Mouse (Mus musculus): ENCODE data around the gene Kif17. TPM values are rescaled to one million over a fixed set of nuclear protein-coding genes. Genes with fewer than 3 reads are reported as not detected.

The Kif17 gene
- total RNA-seq, 1 experiment: 0.40 TPM

DNA sequence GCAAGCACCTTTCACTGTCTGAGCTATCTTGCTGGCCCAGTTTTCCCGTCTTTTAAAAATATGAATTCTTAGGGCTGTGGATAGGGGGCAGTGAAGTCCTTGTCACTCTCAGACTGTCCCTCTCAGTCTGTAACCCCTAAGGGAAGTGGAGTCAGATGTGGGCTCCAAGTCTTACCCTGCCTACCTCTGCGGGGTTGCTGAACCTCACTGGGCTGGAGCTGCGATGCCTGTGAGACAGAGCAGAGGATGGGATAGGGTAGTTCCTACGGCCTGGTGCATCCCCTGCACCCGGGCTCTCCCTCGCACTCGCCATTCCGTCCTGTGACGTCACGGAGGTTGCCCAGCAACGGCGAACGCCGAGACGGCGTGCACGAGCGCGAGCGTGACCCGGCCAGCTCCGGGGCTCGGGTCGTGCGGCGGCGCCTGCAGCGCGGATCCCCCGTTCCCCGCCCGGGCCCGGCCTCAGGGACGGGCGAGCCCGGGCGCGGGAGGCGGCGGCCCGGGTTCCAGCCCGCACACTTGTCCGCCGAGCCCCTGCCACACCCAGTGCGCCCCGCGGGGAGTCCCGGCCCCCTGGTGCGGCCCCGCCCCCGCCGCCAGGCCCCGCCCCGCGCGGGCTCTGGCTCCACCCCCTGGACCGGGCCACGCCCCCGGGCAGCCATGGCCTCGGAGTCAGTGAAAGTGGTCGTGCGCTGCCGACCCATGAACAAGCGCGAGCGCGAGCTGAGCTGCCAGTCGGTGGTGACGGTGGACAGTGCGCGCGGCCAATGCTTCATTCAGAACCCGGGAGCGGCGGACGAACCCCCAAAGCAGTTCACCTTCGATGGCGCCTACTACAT lies 11.8 kb downstream of the Kif17 start:
- in situ Hi-C loops (cut with MboI; ENCODE audit: low sequenced_read_pairs in 2 of 2, unreplicated experiment in 2 of 2): no loop called here
- TF ChIP-seq HCFC1 (IDR thresholded peaks at IDR 0.05; ENCODE audit: borderline replicate concordance, insufficient read depth, low read length) (0 out of 2 replicates have a peak, but pooled peaks have one; percentile 22), MAFK (IDR thresholded peaks at IDR 0.05; ENCODE audit: insufficient read depth, low read depth, low read length) (no peak)
- Histone ChIP-seq H3K9me3 (ENCODE audit: control insufficient read depth, insufficient read depth, low read depth, low read length) (no peaks in the 10 kb centered on the region), H3K4me3 (ENCODE audit: insufficient read depth in 1 of 2, low read depth in 1 of 2, low read length in 2 of 2, poor library complexity in 1 of 2, severe bottlenecking in 1 of 2) (peak overlapping the region; percentile 70 to 86), H3K4me1 (ENCODE audit: control insufficient read depth in 2 of 2, insufficient read depth in 2 of 2, low read length in 2 of 2, poor library complexity in 1 of 2) (peaks cover 0 to 2% of the 10 kb centered on the region in 2 experiments; a peak in 1 of 4 replicates), H3K9ac (ENCODE audit: insufficient read depth, low read depth, low read length, poor library complexity, severe bottlenecking) (peak overlapping the region; percentile 56), H3K36me3 (ENCODE audit: control insufficient read depth, insufficient read depth, low read length, poor library complexity, severe bottlenecking) (peaks cover 2% of the 10 kb centered on the region; the same call in 1 of the 2 replicates), H3K27ac (ENCODE audit: insufficient read depth, low read depth, low read length, poor library complexity, severe bottlenecking) (no peak overlapping the region)
- peak; percentile 59 for DNase-seq (ENCODE audit: low read depth, low spot score)

DNA sequence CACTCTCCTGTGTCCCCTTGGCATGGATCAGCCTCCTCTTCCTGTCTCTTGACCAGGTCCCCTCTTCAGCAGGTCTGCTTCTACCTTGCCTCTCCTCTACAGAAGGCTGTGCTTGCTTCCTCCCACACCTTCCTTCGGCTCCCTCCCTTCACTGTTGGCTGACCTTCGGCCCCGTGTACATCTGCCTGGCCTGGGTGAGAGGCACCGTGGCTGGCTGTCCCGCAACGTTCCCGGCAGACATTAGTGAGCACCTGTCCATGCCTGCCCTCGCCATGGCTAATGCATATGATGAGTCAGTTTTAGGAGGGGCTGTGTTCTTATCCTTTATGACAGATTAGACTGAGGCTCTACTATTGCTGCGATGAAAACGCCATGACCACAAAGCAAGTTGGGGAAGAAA lies 17.6 kb downstream of the Kif17 start:
- H3K4me1 ChIP-seq (ENCODE audit: control insufficient read depth in 2 of 2, insufficient read depth in 2 of 2, low read length in 2 of 2, poor library complexity in 1 of 2): no peaks in the 10 kb centered on the region

DNA sequence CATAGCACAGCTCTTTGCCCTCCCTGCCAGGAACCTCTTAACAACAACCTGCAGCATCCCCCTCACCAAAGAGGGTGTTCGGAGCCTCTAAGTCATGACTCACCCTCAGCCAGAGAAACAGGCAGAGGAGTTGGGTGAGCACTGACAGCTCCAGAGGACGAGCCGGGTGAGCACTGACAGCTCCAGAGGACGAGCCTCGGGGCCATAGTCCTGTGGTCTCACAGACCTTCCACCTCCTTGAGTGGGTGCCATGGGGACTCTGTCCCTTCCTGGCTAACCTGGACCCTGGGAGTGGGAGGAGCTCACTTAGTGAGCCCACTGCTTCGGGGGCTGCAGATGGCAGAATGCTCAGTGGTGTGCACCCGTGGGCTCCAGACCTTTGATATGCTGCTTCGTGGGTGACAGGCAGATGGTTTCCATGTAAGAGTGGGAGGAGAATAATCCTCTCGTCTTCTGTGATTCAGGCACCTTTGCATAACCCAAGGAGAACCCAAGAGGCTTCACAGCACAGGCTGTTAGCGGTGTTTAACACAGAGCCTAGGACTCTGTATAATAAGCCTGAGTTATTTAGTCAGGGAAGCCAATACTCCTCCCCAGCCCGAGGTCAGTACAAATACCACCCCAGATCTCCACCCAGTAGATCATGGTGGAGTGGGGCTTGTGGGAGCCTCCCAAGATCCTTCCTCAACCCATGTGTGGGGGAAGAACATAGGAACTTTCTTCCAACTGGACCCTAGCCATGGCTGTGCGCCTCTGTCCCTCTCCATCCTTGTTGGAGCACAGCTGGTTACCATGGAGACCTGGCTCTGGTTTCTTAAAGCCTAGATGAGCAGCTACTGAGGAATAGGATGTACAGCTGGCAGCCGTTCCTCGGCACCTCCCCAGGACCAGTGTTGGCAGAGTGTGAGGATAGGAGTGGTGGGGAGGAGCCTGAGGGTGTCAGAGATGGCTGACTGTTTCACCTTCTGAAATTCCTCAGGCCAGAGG lies 22.1 kb downstream of the Kif17 start:
- H3K27ac ChIP-seq (ENCODE audit: insufficient read depth, low read depth, low read length, poor library complexity, severe bottlenecking): no peak overlapping the region
- in situ Hi-C loops (cut with MboI; ENCODE audit: low sequenced_read_pairs in 2 of 2, unreplicated experiment in 2 of 2): no loop called here

More for the DNA sequence above, 17.6 kb downstream of the Kif17 start:
- no peak for TF ChIP-seq CHD2 (IDR thresholded peaks at IDR 0.05; ENCODE audit: low read depth, low read length)
- TF ChIP-seq MAFK (IDR thresholded peaks at IDR 0.05; ENCODE audit: insufficient read depth, low read depth, low read length): no peak
- DNase-seq (ENCODE audit: low read depth, low spot score): no peak
- no peaks in the 10 kb centered on the region for H3K9me3 ChIP-seq (ENCODE audit: control insufficient read depth, insufficient read depth, low read depth, low read length)
- no peak overlapping the region for H3K4me3 ChIP-seq (ENCODE audit: insufficient read depth in 1 of 2, low read depth in 1 of 2, low read length in 2 of 2, poor library complexity in 1 of 2, severe bottlenecking in 1 of 2)
- no peaks in the 10 kb centered on the region for H3K36me3 ChIP-seq (ENCODE audit: control insufficient read depth, insufficient read depth, low read length, poor library complexity, severe bottlenecking)
- H3K9ac ChIP-seq (ENCODE audit: insufficient read depth, low read depth, low read length, poor library complexity, severe bottlenecking): no peak overlapping the region
- no peak overlapping the region for H3K27ac ChIP-seq (ENCODE audit: insufficient read depth, low read depth, low read length, poor library complexity, severe bottlenecking)
- in situ Hi-C loops (cut with MboI; ENCODE audit: low sequenced_read_pairs in 2 of 2, unreplicated experiment in 2 of 2): no loop called here

DNA sequence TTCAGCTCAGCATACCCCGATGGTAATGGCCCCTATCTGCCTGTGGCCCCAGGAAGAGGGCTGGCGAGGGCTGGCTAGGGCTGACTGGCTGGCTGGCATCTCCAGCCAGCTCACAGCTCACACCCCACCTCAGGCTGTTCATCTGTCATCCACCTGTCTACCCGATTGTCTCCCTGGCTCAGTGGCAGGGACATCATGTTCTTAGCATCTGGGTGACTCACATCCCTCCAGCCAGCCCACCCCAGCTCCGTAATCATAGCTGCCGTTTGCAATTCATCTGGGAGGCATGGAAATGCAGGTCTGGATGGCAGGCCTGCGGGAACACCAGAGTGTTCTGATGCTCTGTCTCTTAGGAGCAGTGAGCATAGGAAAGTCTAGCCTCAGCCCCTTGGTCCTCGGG lies 28.1 kb downstream of the Kif17 start:
- Histone ChIP-seq H3K36me3 (ENCODE audit: control insufficient read depth, insufficient read depth, low read length, poor library complexity, severe bottlenecking) (no peaks in the 10 kb centered on the region), H3K4me1 (ENCODE audit: control insufficient read depth in 2 of 2, insufficient read depth in 2 of 2, low read length in 2 of 2, poor library complexity in 1 of 2) (peaks cover 0 to 4% of the 10 kb centered on the region in 2 experiments; a peak in 2 of 4 replicates), H3K27ac (ENCODE audit: insufficient read depth, low read depth, low read length, poor library complexity, severe bottlenecking) (no peak overlapping the region), H3K4me3 (ENCODE audit: insufficient read depth in 1 of 2, low read depth in 1 of 2, low read length in 2 of 2, poor library complexity in 1 of 2, severe bottlenecking in 1 of 2) (no peak overlapping the region), H3K9ac (ENCODE audit: insufficient read depth, low read depth, low read length, poor library complexity, severe bottlenecking) (no peak overlapping the region), H3K9me3 (ENCODE audit: control insufficient read depth, insufficient read depth, low read depth, low read length) (no peaks in the 10 kb centered on the region)
- in situ Hi-C loops (cut with MboI; ENCODE audit: low sequenced_read_pairs in 2 of 2, unreplicated experiment in 2 of 2): no loop called here
- no peak for DNase-seq (ENCODE audit: low read depth, low spot score)
- no peak for TF ChIP-seq CHD2 (IDR thresholded peaks at IDR 0.05; ENCODE audit: low read depth, low read length)
- TF ChIP-seq MAFK (IDR thresholded peaks at IDR 0.05; ENCODE audit: insufficient read depth, low read depth, low read length): no peak
- TF ChIP-seq ZNF384 (IDR thresholded peaks at IDR 0.05; ENCODE audit: low read depth, low read length): no peak
- no peak for TF ChIP-seq ZC3H11A (IDR thresholded peaks at IDR 0.05; ENCODE audit: borderline replicate concordance, low read depth, low read length)
- TF ChIP-seq HCFC1 (IDR thresholded peaks at IDR 0.05; ENCODE audit: borderline replicate concordance, insufficient read depth, low read length): no peak

More for the DNA sequence above, 22.1 kb downstream of the Kif17 start:
- TF ChIP-seq ZNF384 (IDR thresholded peaks at IDR 0.05; ENCODE audit: low read depth, low read length) (no peak), MAFK (IDR thresholded peaks at IDR 0.05; ENCODE audit: insufficient read depth, low read depth, low read length) (no peak), ZC3H11A (IDR thresholded peaks at IDR 0.05; ENCODE audit: borderline replicate concordance, low read depth, low read length) (no peak), HCFC1 (IDR thresholded peaks at IDR 0.05; ENCODE audit: borderline replicate concordance, insufficient read depth, low read length) (no peak), CHD2 (IDR thresholded peaks at IDR 0.05; ENCODE audit: low read depth, low read length) (no peak)
- no peak for DNase-seq (ENCODE audit: low read depth, low spot score)
- no peaks in the 10 kb centered on the region for H3K4me1 ChIP-seq (ENCODE audit: control insufficient read depth in 2 of 2, insufficient read depth in 2 of 2, low read length in 2 of 2, poor library complexity in 1 of 2)
- no peak overlapping the region for H3K9ac ChIP-seq (ENCODE audit: insufficient read depth, low read depth, low read length, poor library complexity, severe bottlenecking)
- H3K9me3 ChIP-seq (ENCODE audit: control insufficient read depth, insufficient read depth, low read depth, low read length): no peaks in the 10 kb centered on the region
- H3K4me3 ChIP-seq (ENCODE audit: insufficient read depth in 1 of 2, low read depth in 1 of 2, low read length in 2 of 2, poor library complexity in 1 of 2, severe bottlenecking in 1 of 2): no peak overlapping the region
- no peaks in the 10 kb centered on the region for H3K36me3 ChIP-seq (ENCODE audit: control insufficient read depth, insufficient read depth, low read length, poor library complexity, severe bottlenecking)
